Mouse (Mus musculus) small intestine, adult 2 months (tissue): ENCODE results near the gene Ttll12.

Experiments
- CTCF ChIP-seq: fragments of 200-500 bp; IDR thresholded peaks from 2 replicates; pipeline ENCODE4 v1.5.1; 2012; ENCODE audit warnings: low read depth, mild to moderate bottlenecking, control low read depth, inconsistent platforms, low read length, moderate library complexity, mixed read lengths; ENCODE audit not compliant: insufficient replicate concordance, insufficient read length; ENCODE audit errors: extremely low read depth
- POLR2A ChIP-seq: fragments of 200-500 bp; IDR thresholded peaks from 2 replicates; pipeline ENCODE4 v1.6.1; 2012; ENCODE audit warnings: low read depth, mild to moderate bottlenecking, control low read depth, inconsistent platforms, low read length, moderate library complexity

DNA sequence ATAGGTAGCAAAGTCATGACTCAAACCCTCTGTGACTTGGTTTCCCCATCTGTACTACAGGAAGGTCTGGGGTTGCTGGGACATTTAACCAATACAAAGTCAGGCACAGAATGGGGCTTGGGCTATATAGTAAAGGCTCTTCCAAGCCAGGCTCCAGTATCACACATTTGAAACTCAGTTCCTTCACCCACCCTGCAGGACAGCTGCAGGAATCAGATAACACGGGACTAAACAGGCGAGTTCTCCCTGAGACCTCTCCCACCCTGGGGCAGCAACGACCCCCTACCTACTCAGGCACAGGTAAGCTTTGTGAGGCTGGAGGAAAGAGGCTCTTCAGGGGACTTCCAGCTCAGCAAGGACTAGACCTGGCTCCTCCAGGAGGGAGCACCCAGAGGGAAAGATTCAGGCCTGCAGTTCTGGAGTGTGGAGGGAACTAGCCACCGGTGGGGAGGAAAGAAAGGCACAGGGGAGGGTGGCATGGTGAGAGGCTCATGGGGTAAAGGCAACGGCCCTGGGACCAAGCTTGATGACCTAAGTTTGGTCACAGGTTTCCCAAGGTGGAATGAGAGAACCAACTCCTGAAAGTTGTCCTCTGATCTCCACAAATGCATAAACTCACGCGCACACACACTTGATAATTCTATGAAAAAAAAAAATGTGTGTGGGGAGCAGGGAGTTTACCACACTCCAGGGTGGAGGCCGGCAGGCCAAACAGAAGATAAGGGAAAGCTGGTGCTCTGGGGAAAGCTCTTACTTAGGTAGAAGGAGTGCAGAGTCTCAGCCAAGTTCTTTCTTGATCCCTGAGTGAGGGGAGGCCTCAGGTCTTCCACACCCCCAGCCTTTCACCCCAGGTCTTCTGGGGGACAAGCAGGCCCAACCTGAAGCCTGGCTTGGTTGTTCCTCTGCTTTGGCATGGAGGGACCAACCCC, 2.4 kb downstream of the Ttll12 start:
- TF ChIP-seq POLR2A (no peak), CTCF (no peak)
